Mouse (Mus musculus) limb, embryonic 12.5 days (tissue): ENCODE measurements around the gene Capn9. TPM values are rescaled to one million over a fixed set of nuclear protein-coding genes. Genes with fewer than 3 reads are reported as not detected.
A peak's percentile ranks its signal among the peaks of the same experiment; 100 is the strongest.

ENCODE experiments used
- ATAC-seq: fragments of 200-750 bp; cut with Nextera tagmentation; 2 replicates; pipeline ENCODE4 v1.8.0; 2017; ENCODE audit warnings: low read depth, moderate TSS enrichment; ENCODE audit not compliant: insufficient number of reproducible peaks, insufficient read depth, low FRiP score, low TSS enrichment
- H3K27ac ChIP-seq: fragments of 300-500 bp; sonication (generic); 2 replicates; pipeline ENCODE4 v1.5.1; 2016; ENCODE audit warnings: mild to moderate bottlenecking, moderate library complexity
- H3K27me3 ChIP-seq: fragments of 300-500 bp; sonication (generic); 2 replicates; pipeline ENCODE4 v1.6.1; 2016; ENCODE audit warnings: mild to moderate bottlenecking, moderate library complexity
- H3K36me3 ChIP-seq: fragments of 300-500 bp; sonication (generic); 2 replicates; pipeline ENCODE4 v1.6.1; 2016; ENCODE audit warnings: mild to moderate bottlenecking, moderate library complexity
- H3K4me1 ChIP-seq: fragments of 300-500 bp; sonication (generic); replicated peaks from 2 replicates; pipeline ENCODE4 v1.6.1; 2016
- H3K4me2 ChIP-seq: fragments of 300-500 bp; sonication (generic); 2 replicates; pipeline ENCODE4 v1.6.1; 2016; ENCODE audit warnings: mild to moderate bottlenecking, moderate library complexity
- H3K4me3 ChIP-seq: fragments of 300-500 bp; sonication (generic); replicated peaks from 2 replicates; pipeline ENCODE4 v1.5.1; 2016; ENCODE audit warnings: mild to moderate bottlenecking
- H3K9ac ChIP-seq: fragments of 300-500 bp; sonication (generic); replicated peaks from 2 replicates; pipeline ENCODE4 v1.6.1; 2016; ENCODE audit warnings: mild to moderate bottlenecking, moderate library complexity
- H3K9me3 ChIP-seq: fragments of 300-500 bp; sonication (generic); 2 replicates; pipeline ENCODE4 v1.6.1; 2016; ENCODE audit warnings: mild to moderate bottlenecking, moderate library complexity
- WGBS: fragments of 180-500 bp; shearing (Covaris S2); methylation state at CpG from one replicate; pipeline ENCODE4 v1.1.7; 2016; 5-methylcytosine and 5-hydroxymethylcytosine counted together
- polyA plus RNA-seq: library from polyadenylated mRNA; unstranded; fragments of >200 nt; fragmentation: Nextera tagmentation; extraction: Ambion mirVana; gene quantifications from 2 replicates; pipeline ENCODE4 v1.2.1, GENCODE M21; 2016

Capn9 gene
- polyA plus RNA-seq, 1 experiment from 2014 or later: not detected

DNA sequence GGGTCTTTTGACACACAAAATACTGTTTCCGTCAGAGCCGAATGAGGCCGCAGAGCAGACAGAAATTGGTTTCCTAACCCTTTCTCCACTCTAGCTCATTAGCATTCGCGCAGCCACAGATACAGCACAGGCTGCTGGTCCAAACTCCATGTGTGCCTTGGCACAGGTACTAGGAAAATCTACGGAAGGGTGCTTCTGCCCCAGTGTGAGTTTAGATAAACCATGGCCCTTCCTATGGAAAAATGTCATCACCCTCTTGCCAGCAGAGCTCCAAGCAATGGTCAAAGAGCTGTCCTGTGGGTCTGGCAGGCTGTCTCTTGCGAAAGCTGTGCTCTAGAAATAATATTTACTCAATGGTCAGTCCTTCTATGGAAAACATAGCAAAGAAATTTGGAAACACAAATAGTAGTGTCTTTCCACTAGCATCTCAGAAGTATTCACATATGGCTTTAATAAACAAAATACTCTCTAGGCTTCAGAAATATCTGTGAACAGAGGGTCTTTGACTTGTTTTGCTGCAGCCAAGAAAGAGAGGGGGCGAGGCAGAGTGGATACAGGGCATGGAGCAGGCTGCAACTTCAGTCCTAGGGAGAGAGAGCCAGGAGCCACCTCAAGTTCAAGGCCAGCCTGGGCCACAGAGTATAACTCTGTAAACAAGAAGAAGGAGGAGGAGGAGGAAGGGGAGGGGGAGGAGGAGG, 4.0 kb upstream of the Capn9 start:
- no peak overlapping the region for H3K4me2 ChIP-seq
- 80% methylated on average over 8 of the region's 8 CpGs for WGBS
- no peaks in the 10 kb centered on the region for H3K27me3 ChIP-seq
- H3K4me3 ChIP-seq: no peak overlapping the region
- H3K36me3 ChIP-seq: no peaks in the 10 kb centered on the region
- no peaks in the 10 kb centered on the region for H3K4me1 ChIP-seq
- H3K9ac ChIP-seq: no peak overlapping the region
- H3K9me3 ChIP-seq: no peaks in the 10 kb centered on the region
- no peak for ATAC-seq
- 0 out of 2 replicates have a peak overlapping the region, but pooled peaks have one; percentile 23 for H3K27ac ChIP-seq

DNA sequence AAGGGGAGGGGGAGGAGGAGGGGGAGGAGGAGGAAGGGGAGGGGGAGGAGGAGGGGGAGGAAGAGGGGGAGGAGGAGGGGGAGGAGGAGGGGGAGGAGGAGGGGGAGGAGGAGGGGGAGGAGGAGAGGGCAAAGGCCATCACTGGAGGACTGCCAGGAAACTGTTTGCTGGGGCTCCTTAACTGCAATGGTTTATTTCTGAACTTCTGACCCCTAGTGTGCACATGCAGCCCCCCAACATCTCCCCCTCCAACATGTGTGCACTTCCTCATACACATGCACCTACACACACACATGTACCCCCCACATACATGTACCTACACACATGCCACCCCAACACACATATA, 3.5 kb upstream of the Capn9 start:
- no peaks in the 10 kb centered on the region for H3K9me3 ChIP-seq
- no peaks in the 10 kb centered on the region for H3K36me3 ChIP-seq
- no peaks in the 10 kb centered on the region for H3K4me1 ChIP-seq
- no peak overlapping the region for H3K27ac ChIP-seq
- no peak overlapping the region for H3K4me2 ChIP-seq
- ATAC-seq: no peak
- no peak overlapping the region for H3K4me3 ChIP-seq
- H3K9ac ChIP-seq: no peak overlapping the region
- H3K27me3 ChIP-seq: no peaks in the 10 kb centered on the region

DNA sequence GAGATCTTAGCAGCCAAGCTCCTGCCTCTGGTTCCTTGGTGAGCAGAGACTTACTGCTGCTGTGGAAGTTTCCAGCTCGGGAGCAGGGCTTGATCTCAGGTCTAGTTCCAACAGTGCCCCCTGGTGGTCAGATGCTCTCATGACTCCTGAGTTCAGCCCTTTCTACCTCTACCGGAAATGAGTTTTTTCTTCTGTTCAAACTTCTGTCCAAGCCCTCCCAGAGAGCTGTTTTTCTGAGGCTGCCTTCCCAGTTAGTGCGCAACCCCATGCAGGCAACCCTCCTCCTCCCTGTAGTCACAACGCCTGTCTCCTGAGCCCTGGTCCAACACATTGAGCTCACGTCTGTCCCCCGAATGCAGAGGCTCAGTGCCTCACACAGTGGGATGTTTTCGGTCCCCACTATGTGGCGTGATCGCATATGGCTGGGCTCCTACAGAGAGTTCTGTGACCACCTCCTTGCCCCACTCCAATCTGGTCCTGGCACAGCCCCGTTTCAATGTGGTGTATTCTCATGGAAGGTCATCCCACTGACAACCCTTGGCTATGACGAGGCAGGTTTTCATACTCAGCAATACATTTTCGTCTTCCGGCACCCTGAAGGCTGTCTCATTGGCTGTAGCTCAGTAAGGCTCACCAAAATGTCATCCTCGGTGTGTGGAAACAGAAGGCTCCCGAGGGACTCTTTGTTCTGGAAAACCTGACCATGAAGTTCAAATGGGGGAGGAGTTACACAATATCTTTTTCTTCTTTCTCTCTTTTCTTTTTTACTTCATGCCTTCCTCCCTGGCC, 2.2 kb upstream of the Capn9 start:
- Histone ChIP-seq H3K9me3 (no peaks in the 10 kb centered on the region), H3K27ac (0 out of 2 replicates have a peak overlapping the region, but pooled peaks have one; percentile 37), H3K27me3 (no peaks in the 10 kb centered on the region), H3K4me3 (no peak overlapping the region), H3K4me1 (no peaks in the 10 kb centered on the region), H3K9ac (no peak overlapping the region), H3K4me2 (no peak overlapping the region), H3K36me3 (no peaks in the 10 kb centered on the region)
- ATAC-seq: no peak
- 68% methylated on average over 15 of the region's 15 CpGs for WGBS

DNA sequence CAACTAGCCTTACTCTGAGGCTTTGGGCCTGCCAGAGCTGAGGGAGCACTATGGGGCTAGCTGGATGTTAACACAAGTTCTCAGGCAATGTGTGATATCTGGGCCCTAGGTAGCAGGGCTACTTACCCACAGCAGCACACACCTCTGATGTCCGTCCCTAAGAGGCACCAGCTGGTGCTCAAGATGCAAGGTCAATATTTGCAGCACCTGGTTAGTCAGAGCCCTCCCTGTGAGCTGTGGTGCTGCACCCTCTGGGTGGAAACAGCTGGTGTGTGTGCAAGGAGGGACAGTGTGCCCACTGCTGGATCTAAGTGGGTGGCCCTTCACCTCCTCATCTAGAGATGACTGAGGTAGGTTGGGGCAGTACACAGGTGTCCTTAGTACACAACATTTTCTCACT, 840 bp downstream of the Capn9 start:
- no peak overlapping the region for H3K4me2 ChIP-seq
- 79% methylated on average over 1 of the region's 1 CpGs for WGBS
- no peaks in the 10 kb centered on the region for H3K27me3 ChIP-seq
- no peak overlapping the region for H3K4me3 ChIP-seq
- H3K27ac ChIP-seq: no peak overlapping the region
- no peaks in the 10 kb centered on the region for H3K36me3 ChIP-seq
- no peaks in the 10 kb centered on the region for H3K9me3 ChIP-seq
- no peak for ATAC-seq
- H3K4me1 ChIP-seq: no peaks in the 10 kb centered on the region
- no peak overlapping the region for H3K9ac ChIP-seq

DNA sequence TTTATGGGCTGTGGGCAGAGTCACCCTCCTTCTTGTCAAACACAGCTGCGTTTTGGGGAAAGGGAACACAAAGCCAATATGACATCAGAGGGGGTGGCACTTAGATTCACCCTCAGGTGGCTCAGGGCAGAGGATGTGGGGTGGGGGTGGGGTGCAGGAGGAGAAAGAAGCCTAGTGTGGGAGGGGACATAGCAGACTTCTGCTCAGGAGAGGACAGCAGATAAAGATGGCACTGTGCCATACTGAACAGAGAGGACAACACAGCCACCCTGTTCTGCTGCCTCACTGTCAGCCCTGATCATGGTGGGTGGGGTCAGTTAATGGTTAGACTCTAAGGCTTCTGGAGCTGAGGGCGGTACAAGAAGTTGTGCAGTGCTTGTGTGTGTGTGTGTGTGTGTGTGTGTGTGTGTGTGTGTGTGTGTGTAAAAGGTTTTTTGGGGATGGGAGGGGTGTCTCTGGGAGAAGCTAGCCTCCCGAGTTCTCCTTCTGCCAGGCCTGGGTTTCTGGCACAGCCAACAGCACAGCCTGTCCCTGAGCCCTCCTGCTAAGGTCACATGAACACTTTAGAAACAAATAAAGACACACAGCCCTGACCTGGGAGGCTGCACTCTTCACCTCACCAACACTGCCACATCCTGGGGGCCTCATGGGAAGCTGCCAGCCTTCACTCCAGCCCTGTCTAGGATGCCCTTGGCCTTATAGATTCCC, 10.0 kb downstream of the Capn9 start:
- Histone ChIP-seq H3K9ac (no peak overlapping the region), H3K4me3 (no peak overlapping the region), H3K36me3 (no peaks in the 10 kb centered on the region), H3K9me3 (no peaks in the 10 kb centered on the region), H3K27me3 (no peaks in the 10 kb centered on the region), H3K4me1 (no peaks in the 10 kb centered on the region), H3K27ac (no peak overlapping the region), H3K4me2 (no peak overlapping the region)
- no peak for ATAC-seq
- 58% methylated on average over 3 of the region's 3 CpGs for WGBS

DNA sequence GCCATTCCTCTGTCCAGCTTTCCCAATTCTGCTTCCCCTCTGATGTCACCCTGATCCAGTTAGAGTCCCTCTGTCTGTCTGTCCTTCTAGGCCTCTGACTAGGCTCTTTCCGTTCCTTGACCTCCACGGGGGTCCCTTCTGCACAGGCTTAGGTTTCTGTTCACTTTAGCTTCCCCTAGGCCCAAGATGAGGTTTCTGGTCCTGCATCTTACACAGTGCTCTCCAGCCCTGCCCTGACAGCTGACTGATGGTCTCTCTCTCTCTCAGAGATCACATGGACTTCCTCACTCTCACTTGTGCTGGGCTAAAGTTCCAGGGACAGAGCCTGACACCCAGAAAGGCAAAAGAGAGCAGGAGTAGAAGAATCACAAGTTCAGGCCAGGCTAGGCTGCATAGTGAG, 10.6 kb downstream of the Capn9 start:
- Histone ChIP-seq H3K9me3 (no peaks in the 10 kb centered on the region), H3K27ac (no peak overlapping the region), H3K27me3 (peaks cover 3% of the 10 kb centered on the region; the same call in 1 of the 2 replicates), H3K4me1 (no peaks in the 10 kb centered on the region), H3K36me3 (no peaks in the 10 kb centered on the region), H3K4me3 (no peak overlapping the region), H3K9ac (no peak overlapping the region), H3K4me2 (no peak overlapping the region)
- 74% methylated on average over 2 of the region's 2 CpGs for WGBS
- ATAC-seq: no peak

DNA sequence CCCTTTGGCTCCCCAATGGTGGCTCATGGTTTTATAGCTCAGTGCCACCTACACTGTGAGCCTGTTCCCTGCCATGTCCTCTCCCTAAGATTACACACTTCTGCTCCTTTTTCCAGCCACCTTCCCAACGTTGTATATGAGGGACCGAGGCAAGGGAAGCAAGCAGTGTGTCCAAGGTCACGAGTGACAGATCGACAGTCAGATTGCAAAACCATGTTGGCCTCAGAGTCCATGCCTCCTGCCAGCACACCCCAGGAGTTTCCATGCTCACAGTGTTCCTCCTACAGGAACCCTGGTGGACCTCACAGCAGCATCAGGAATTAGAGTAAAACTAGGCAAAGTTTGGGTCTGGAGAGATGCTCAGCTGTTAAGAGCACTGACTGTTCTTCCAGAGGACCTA, 13.5 kb downstream of the Capn9 start:
- WGBS: 78% methylated on average over 4 of the region's 4 CpGs
- H3K4me2 ChIP-seq: no peak overlapping the region
- no peak for ATAC-seq
- no peak overlapping the region for H3K9ac ChIP-seq
- peaks cover 3% of the 10 kb centered on the region; the same call in 1 of the 2 replicates for H3K27me3 ChIP-seq
- H3K36me3 ChIP-seq: no peaks in the 10 kb centered on the region
- no peaks in the 10 kb centered on the region for H3K4me1 ChIP-seq
- no peak overlapping the region for H3K27ac ChIP-seq
- no peak overlapping the region for H3K4me3 ChIP-seq
- no peaks in the 10 kb centered on the region for H3K9me3 ChIP-seq

DNA sequence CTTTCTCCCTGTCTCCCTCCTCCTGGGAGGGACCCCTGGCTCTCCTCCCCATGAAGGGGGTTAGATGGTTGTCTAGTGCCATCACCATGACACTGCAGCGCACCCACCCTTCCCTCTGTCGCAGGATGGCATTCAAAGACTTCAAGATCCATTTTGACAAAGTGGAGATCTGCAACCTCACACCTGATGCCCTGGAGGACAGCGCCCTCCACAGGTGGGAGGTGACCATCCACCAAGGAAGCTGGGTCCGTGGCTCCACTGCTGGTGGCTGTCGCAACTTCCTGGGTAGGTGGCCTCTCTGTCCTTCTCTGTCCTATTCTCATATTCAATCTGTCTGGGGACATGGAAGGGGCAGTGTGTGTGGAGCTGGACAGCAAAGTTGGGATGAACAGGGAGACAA, 28.2 kb downstream of the Capn9 start:
- Histone ChIP-seq H3K27me3 (peaks cover 1% of the 10 kb centered on the region; the same call in 1 of the 2 replicates), H3K27ac (no peak overlapping the region), H3K4me1 (no peaks in the 10 kb centered on the region), H3K4me2 (no peak overlapping the region), H3K9me3 (no peaks in the 10 kb centered on the region), H3K4me3 (no peak overlapping the region), H3K36me3 (no peaks in the 10 kb centered on the region), H3K9ac (no peak overlapping the region)
- 75% methylated on average over 5 of the region's 5 CpGs for WGBS
- no peak for ATAC-seq

DNA sequence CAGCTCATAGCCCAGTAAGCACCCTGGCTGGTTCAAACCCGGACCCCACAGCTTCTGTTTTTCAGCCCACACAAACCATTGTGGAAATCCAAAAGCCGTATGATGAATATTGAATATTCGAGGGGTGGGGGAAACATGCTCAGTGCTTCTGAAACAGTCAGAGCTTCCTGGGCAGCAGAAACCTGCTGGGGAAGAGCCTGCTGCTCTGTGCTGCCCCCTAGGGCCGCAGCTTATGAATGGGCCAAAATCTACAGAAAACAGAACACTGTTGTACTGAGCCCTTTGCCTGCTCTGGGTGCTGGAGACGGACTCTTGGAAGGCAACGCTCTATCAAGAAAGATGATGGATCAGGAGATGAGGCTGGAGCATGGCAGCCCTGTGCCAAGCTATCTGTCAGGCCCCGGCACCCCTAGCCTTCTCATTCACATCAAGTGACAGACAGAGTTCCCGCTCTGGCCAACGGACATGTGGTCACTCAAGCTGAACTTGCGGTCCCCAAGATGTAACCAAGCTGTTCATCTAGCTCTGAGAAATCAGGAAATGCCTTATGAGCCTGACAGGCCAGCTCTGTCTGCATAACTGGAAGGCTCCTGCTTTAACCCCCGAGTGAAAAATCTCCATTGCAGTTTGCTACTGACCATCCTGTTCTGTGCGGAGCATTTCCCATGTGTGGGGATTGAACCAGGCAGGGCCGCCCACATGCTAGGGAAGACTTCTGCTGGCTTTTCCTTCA, 32.5 kb downstream of the Capn9 start:
- Histone ChIP-seq H3K27ac (no peak overlapping the region), H3K4me2 (no peak overlapping the region), H3K9ac (no peak overlapping the region), H3K9me3 (no peaks in the 10 kb centered on the region), H3K27me3 (peaks cover 9% of the 10 kb centered on the region), H3K36me3 (no peaks in the 10 kb centered on the region), H3K4me3 (no peak overlapping the region), H3K4me1 (no peaks in the 10 kb centered on the region)
- WGBS: 75% methylated on average over 13 of the region's 13 CpGs
- ATAC-seq: no peak

DNA sequence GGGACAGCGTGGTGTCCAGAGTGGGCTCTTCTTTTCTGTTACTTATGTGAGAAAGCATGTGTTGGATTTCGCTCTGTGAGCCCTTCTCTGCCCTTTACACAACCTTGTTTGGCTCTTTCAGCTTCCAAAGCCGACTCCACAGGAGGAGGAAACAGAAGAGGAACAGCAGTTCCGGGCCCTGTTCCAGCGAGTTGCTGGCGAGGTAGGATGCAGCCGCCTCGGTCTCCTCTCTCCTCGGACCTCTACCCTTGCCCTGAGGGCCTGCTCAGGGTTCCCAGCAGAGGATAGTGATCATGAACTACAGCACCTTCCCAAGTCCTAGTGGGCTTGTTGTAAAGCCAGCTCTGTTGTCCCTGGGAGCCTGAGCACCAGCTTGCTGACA, 33.1 kb downstream of the Capn9 start:
- Histone ChIP-seq H3K4me2 (no peak overlapping the region), H3K27me3 (peaks cover 9% of the 10 kb centered on the region), H3K36me3 (no peaks in the 10 kb centered on the region), H3K27ac (no peak overlapping the region), H3K4me1 (no peaks in the 10 kb centered on the region), H3K4me3 (no peak overlapping the region), H3K9me3 (no peaks in the 10 kb centered on the region), H3K9ac (no peak overlapping the region)
- no peak for ATAC-seq
- 78% methylated on average over 9 of the region's 9 CpGs for WGBS

DNA sequence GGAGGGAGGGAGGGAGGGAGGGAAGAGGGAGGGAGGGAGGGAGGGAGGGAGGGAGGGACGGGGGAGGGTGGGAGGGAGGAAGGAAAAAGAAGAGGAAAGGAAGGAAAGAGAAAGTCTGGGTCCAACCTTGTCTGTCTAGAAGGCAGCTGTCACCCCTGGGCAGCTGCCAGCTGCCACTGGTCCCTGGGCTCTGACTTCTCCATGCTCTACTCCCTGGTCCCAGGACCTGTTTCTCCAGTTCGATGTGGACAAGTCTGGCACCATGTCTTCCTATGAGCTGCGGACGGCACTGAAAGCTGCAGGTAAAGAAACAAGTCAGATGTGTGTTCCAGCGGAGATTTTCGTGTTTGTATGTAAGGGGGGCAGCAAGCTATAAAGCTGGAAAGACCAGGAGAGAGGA, 38.4 kb downstream of the Capn9 start:
- H3K4me2 ChIP-seq: no peak overlapping the region
- no peak overlapping the region for H3K4me3 ChIP-seq
- no peaks in the 10 kb centered on the region for H3K9me3 ChIP-seq
- no peak for ATAC-seq
- 79% methylated on average over 5 of the region's 6 CpGs for WGBS
- H3K27ac ChIP-seq: no peak overlapping the region
- H3K27me3 ChIP-seq: peaks cover 18% of the 10 kb centered on the region; the same call in 1 of the 2 replicates
- no peak overlapping the region for H3K9ac ChIP-seq
- H3K4me1 ChIP-seq: peaks cover 9% of the 10 kb centered on the region
- no peaks in the 10 kb centered on the region for H3K36me3 ChIP-seq
